Mouse (Mus musculus) granulocyte monocyte progenitor cell, adult 5-6 weeks (primary cell): ENCODE results near the gene Ptpn23. TPM values are rescaled to one million over a fixed set of nuclear protein-coding genes. Genes with fewer than 3 reads are reported as not detected.

Experiments
- ATAC-seq: replicated peaks from 2 replicates; pipeline ENCODE4 v1.8.0; 2016; ENCODE audit warnings: mild to moderate bottlenecking, moderate TSS enrichment, inconsistent platforms; ENCODE audit not compliant: poor library complexity, severe bottlenecking
- total RNA-seq, 2 experiments: library from RNA; stranded (forward) in 1 of 2; stranded (reverse) in 1 of 2; fragments of 200-712, 200-1000 nt in 1 of 2; fragments of >200 nt in 1 of 2; fragmentation: Nextera tagmentation in 1 of 2; gene quantifications; 2 replicates each; pipeline ENCODE4 v1.2.3; 2014 to 2017

Ptpn23 gene
- total RNA-seq, 2 experiments from 2014 or later, result 3.0 to 17.7 TPM

- ATAC-seq, result no peak
Measured at GRCm38 (mm10) chr9:110340037-110340750, 67.8 kb downstream of the Ptpn23 start.

Other genes with a start within 250 kb of the Ptpn23 start
- not detected in 2 replicates for gene Cspg5, start 164.4 kb downstream of the Ptpn23 start, total RNA-seq (2014; fragmentation: Nextera tagmentation)
- gene Cspg5, start 164.4 kb downstream of the Ptpn23 start, total RNA-seq (2017), result 0.30 TPM in 1 of 2 replicates, not detected in the other
- 7.6 and 11.0 TPM in 2 replicates for gene Elp6, start 103.0 kb downstream of the Ptpn23 start, total RNA-seq (2014; fragmentation: Nextera tagmentation)
- 7.9 and 8.4 TPM in 2 replicates for gene Elp6, start 103.0 kb downstream of the Ptpn23 start, total RNA-seq (2017)
- 31.4 and 56.3 TPM in 2 replicates for gene Scap, start 74.9 kb downstream of the Ptpn23 start, total RNA-seq (2014; fragmentation: Nextera tagmentation)
- 24.1 and 43.1 TPM in 2 replicates for gene Scap, start 74.9 kb downstream of the Ptpn23 start, total RNA-seq (2017)
- gene Ngp, start 11.5 kb upstream of the Ptpn23 start, total RNA-seq (2014; fragmentation: Nextera tagmentation), result 1.7 and 87.9 TPM in 2 replicates
- 228 and 233 TPM in 2 replicates for gene Ngp, start 11.5 kb upstream of the Ptpn23 start, total RNA-seq (2017)
- gene Klhl18, start 68.5 kb upstream of the Ptpn23 start, total RNA-seq (2014; fragmentation: Nextera tagmentation), result 14.8 and 16.0 TPM in 2 replicates
- 9.5 and 9.6 TPM in 2 replicates for gene Klhl18, start 68.5 kb upstream of the Ptpn23 start, total RNA-seq (2017)
- gene Kif9, start 68.7 kb upstream of the Ptpn23 start, total RNA-seq (2014; fragmentation: Nextera tagmentation), result 0.34 and 4.1 TPM in 2 replicates
- gene Kif9, start 68.7 kb upstream of the Ptpn23 start, total RNA-seq (2017), result 0.90 and 1.3 TPM in 2 replicates
- gene Setd2, start 124.4 kb upstream of the Ptpn23 start, total RNA-seq (2014; fragmentation: Nextera tagmentation), result 130 and 131 TPM in 2 replicates
- 125 and 149 TPM in 2 replicates for gene Setd2, start 124.4 kb upstream of the Ptpn23 start, total RNA-seq (2017)
- 4.4 and 4.5 TPM in 2 replicates for gene Nradd, start 216.2 kb upstream of the Ptpn23 start, total RNA-seq (2014; fragmentation: Nextera tagmentation)
- 0.99 and 4.7 TPM in 2 replicates for gene Nradd, start 216.2 kb upstream of the Ptpn23 start, total RNA-seq (2017)
- gene Nbeal2, start 245.9 kb upstream of the Ptpn23 start, total RNA-seq (2014; fragmentation: Nextera tagmentation), result 37.5 and 49.2 TPM in 2 replicates
- 11.0 and 13.9 TPM in 2 replicates for gene Nbeal2, start 245.9 kb upstream of the Ptpn23 start, total RNA-seq (2017)
- gene Ccdc12, start 248.3 kb upstream of the Ptpn23 start, total RNA-seq (2014; fragmentation: Nextera tagmentation), result 149 TPM in 2 replicates
- gene Ccdc12, start 248.3 kb upstream of the Ptpn23 start, total RNA-seq (2017), result 98.5 and 104 TPM in 2 replicates